Mouse (Mus musculus) brown adipose tissue, adult 24 weeks (tissue): ENCODE data around the gene Lin7a. TPM values are rescaled to one million over a fixed set of nuclear protein-coding genes. Genes with fewer than 3 reads are reported as not detected.

Experiments used
- H3K27ac ChIP-seq: fragments of 200-500 bp; replicated peaks from 2 replicates; pipeline ENCODE4 v1.5.1; 2012; ENCODE audit warnings: low read depth, mild to moderate bottlenecking, low read length
- H3K4me1 ChIP-seq: fragments of 200-500 bp; 2 replicates; pipeline ENCODE4 v1.6.1; 2012; ENCODE audit warnings: low read length, mixed read lengths; ENCODE audit not compliant: control insufficient read depth, insufficient read depth, insufficient read length
- H3K4me3 ChIP-seq: fragments of 200-500 bp; 2 replicates; pipeline ENCODE4 v1.5.1; 2012; ENCODE audit warnings: low read depth, mild to moderate bottlenecking, low read length, moderate library complexity; ENCODE audit not compliant: insufficient read depth
- polyA plus RNA-seq: library from polyadenylated mRNA; stranded (reverse); fragments of >200 nt; gene quantifications from 2 replicates; pipeline ENCODE4 v1.2.4, GENCODE M21; 2012; ENCODE audit not compliant: missing spikeins, insufficient read depth, insufficient read length

Lin7a gene
- polyA plus RNA-seq, 1 experiment, result 0.59 TPM

DNA sequence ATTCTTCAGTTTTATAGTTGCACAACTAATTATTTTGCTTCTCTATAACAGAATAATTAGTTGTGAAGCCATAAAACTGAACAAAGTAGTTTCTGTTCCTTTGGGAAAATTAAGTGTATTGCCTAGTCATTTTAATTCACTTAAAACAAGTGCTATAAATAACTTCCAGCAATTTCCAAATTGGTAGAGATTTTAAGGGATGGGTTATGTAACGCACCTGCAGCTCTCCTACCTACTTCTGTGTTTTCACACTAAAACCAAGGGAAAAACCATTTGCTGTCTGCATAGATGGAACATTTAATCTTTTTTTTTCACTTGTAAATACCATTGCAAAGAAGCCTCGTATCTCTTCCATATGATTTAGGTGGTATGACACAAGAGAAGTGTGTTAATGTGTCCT lies 90.5 kb downstream of the Lin7a start:
- no peaks in the 10 kb centered on the region for H3K4me1 ChIP-seq
- no peak overlapping the region for H3K4me3 ChIP-seq
- H3K27ac ChIP-seq, result no peak overlapping the region

GRCm38 (mm10) chr10:107363049-107363816 lies 91.7 kb downstream of the Lin7a start:
- H3K4me1 ChIP-seq, result no peaks in the 10 kb centered on the region
- H3K4me3 ChIP-seq, result no peak overlapping the region
- no peak overlapping the region for H3K27ac ChIP-seq

DNA sequence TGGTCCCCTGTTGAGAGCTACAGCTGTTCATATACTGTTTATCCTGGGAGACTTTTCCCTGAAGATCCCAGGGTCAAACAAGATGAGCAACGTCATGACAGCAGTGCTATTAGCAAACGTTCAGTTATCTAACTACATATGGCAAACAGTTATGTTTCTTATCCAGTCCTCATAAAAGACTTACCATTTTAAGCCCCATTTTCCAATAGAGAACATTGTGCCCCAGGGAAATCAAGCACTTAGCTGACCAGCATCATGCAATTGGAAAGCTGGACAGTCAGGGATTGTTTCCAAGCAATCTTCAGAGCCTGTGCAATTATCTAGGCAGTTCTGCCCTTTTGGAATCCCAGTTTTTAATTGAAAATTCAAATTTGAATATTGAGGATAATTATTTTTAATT lies 105.7 kb downstream of the Lin7a start:
- no peak overlapping the region for H3K4me3 ChIP-seq
- no peaks in the 10 kb centered on the region for H3K4me1 ChIP-seq
- H3K27ac ChIP-seq, result no peak overlapping the region

DNA sequence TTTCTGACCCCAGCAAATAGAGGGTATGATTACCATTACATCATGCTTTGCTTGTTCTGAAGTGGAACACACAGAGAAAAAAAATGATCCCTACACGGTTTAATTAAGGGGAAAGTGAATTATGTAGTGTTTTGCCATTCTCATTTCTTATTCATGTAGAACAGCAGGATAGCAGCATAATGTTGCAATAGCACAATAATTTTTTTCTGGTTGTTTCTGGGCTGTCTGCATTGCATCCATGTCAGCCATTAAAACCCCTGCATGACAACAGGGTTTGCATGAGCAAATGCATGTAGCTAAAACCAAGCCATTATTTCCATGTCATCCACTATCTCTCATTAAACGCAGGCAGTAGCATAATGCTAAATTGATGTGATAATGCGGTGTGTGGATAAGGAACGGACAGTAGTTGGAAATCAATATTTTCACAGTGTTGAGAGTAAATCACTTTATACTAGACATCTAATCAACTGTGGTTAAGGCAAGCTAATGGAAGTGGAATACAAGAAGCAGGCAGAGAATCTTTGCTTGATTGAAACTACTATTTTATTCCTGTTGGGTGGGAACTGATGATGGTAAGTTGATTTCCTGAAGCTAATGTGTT lies 109.8 kb downstream of the Lin7a start:
- H3K4me3 ChIP-seq, result no peak overlapping the region
- no peak overlapping the region for H3K27ac ChIP-seq
- H3K4me1 ChIP-seq, result no peaks in the 10 kb centered on the region

- no peak overlapping the region for H3K27ac ChIP-seq
- no peaks in the 10 kb centered on the region for H3K4me1 ChIP-seq
- no peak overlapping the region for H3K4me3 ChIP-seq
Observed at GRCm38 (mm10) chr10:107383825-107384224, 112.3 kb downstream of the Lin7a start.

DNA sequence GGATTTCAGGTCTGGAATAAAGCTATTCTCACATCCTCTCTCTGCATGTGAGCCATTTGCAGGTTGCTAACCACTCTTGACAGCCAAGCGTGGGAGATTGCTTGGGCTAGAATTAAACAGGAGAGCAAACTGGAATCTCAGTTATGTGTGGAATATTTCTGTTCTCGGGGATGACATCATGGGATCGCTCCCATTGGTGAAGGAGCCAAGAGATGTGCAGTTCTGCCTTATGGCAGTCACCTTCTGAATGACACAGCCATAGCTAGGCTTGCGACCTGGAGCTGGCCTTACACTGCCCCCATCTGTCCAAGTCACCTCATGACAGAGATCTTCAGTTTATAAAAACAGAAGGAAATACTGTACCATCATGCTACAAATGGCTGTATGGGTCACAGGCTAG lies 118.0 kb downstream of the Lin7a start:
- H3K4me3 ChIP-seq, result no peak overlapping the region
- H3K27ac ChIP-seq, result no peak overlapping the region
- H3K4me1 ChIP-seq, result no peaks in the 10 kb centered on the region

DNA sequence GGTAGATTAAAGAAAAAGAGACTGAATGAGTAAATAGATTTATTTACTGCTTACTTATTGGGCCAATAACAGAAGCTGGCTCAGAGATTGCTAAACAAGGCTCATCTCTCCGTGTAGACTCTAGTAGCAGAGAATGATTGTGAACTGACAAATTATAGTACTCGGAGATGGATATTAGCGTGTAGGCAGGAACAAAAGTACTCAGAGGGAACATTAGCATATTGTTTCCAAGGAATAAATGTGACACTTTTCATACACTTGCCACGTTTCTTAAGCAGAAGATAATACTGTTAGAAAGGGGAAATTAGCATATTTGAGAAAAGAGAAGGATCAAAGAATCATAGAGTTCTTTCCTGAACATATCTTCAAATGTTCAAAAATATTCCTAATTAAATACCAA lies 133.9 kb downstream of the Lin7a start:
- no peak overlapping the region for H3K27ac ChIP-seq
- no peak overlapping the region for H3K4me3 ChIP-seq
- H3K4me1 ChIP-seq, result no peaks in the 10 kb centered on the region

GRCm38 (mm10) chr10:107418306-107418705 lies 146.8 kb downstream of the Lin7a start:
- H3K4me1 ChIP-seq, result no peaks in the 10 kb centered on the region
- no peak overlapping the region for H3K4me3 ChIP-seq
- H3K27ac ChIP-seq, result no peak overlapping the region

GRCm38 (mm10) chr10:107436967-107437366 lies 165.5 kb downstream of the Lin7a start:
- H3K27ac ChIP-seq, result no peak overlapping the region
- no peak overlapping the region for H3K4me3 ChIP-seq
- H3K4me1 ChIP-seq, result no peaks in the 10 kb centered on the region

DNA sequence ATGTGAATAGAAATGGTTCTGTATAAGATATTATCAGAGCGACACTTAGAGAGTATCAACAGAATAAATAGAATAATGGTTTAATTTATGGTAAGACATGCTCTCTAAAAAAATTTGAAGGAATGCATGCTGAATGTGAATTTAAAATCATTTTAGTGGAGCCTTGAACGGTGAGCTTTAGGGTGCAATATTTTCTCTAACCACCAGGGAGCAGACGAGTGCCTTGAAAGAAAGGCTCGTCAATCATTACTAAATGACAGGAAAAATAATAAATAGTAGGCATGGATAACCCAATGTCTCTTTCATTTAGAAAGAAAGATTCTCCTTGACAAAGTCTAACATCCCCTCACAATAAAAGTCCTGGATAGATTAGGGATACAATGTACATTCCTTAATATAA lies 171.3 kb downstream of the Lin7a start:
- no peaks in the 10 kb centered on the region for H3K4me1 ChIP-seq
- H3K27ac ChIP-seq, result no peak overlapping the region
- no peak overlapping the region for H3K4me3 ChIP-seq

GRCm38 (mm10) chr10:107449496-107450330 lies 178.2 kb downstream of the Lin7a start:
- no peaks in the 10 kb centered on the region for H3K4me1 ChIP-seq
- H3K27ac ChIP-seq, result no peak overlapping the region
- H3K4me3 ChIP-seq, result no peak overlapping the region

GRCm38 (mm10) chr10:107467819-107468218 lies 196.3 kb downstream of the Lin7a start:
- Histone ChIP-seq H3K27ac (no peak overlapping the region), H3K4me1 (no peaks in the 10 kb centered on the region), H3K4me3 (no peak overlapping the region)

Other genes with a start within 250 kb of the Lin7a start
- 55.8 and 60.8 TPM in 2 replicates for gene Acss3, start 148.0 kb upstream of the Lin7a start, polyA plus RNA-seq
- gene Myf5, start 214.4 kb downstream of the Lin7a start, polyA plus RNA-seq, result not detected in 2 replicates
- 1.1 and 2.7 TPM in 2 replicates for gene Myf6, start 223.1 kb downstream of the Lin7a start, polyA plus RNA-seq